Mouse (Mus musculus) kidney, embryonic 15.5 days (tissue): ENCODE results near the gene AI661453. TPM values are rescaled to one million over a fixed set of nuclear protein-coding genes. Genes with fewer than 3 reads are reported as not detected.

Experiments used
- ATAC-seq: fragments of 200-750 bp; cut with Nextera tagmentation; replicated peaks from 2 replicates; pipeline ENCODE4 v1.8.0; 2017; ENCODE audit warnings: moderate TSS enrichment; ENCODE audit not compliant: low FRiP score
- H3K27ac ChIP-seq: fragments of 300-500 bp; sonication (generic); 2 replicates; pipeline ENCODE4 v1.5.1; 2015; ENCODE audit warnings: mild to moderate bottlenecking, inconsistent platforms
- H3K27me3 ChIP-seq: fragments of 300-500 bp; sonication (generic); 2 replicates; pipeline ENCODE4 v1.6.1; 2015; ENCODE audit warnings: inconsistent platforms
- H3K36me3 ChIP-seq: fragments of 300-500 bp; sonication (generic); 2 replicates; pipeline ENCODE4 v1.6.1; 2015; ENCODE audit warnings: inconsistent platforms
- H3K4me1 ChIP-seq: fragments of 300-500 bp; sonication (generic); 2 replicates; pipeline ENCODE4 v1.6.1; 2015; ENCODE audit warnings: inconsistent platforms
- H3K4me2 ChIP-seq: fragments of 300-500 bp; sonication (generic); 2 replicates; pipeline ENCODE4 v1.6.1; 2015; ENCODE audit warnings: moderate library complexity, mild to moderate bottlenecking, inconsistent platforms
- H3K4me3 ChIP-seq: fragments of 300-500 bp; sonication (generic); replicated peaks from 2 replicates; pipeline ENCODE4 v1.5.1; 2015; ENCODE audit warnings: mild to moderate bottlenecking, inconsistent platforms
- H3K9ac ChIP-seq: fragments of 300-500 bp; sonication (generic); 2 replicates; pipeline ENCODE4 v1.6.1; 2015; ENCODE audit warnings: mild to moderate bottlenecking, inconsistent platforms
- H3K9me3 ChIP-seq: fragments of 300-500 bp; sonication (generic); replicated peaks from 2 replicates; pipeline ENCODE4 v1.6.1; 2016; ENCODE audit warnings: inconsistent platforms
- WGBS: fragments of 180-500 bp; shearing (Covaris S2); methylation state at CpG from one replicate; pipeline ENCODE4 v1.1.7; 2015; ENCODE audit warnings: mixed read lengths; 5-methylcytosine and 5-hydroxymethylcytosine counted together
- polyA plus RNA-seq: library from polyadenylated mRNA; unstranded; fragments of >200 nt; fragmentation: Nextera tagmentation; extraction: Ambion mirVana; gene quantifications from 2 replicates; pipeline ENCODE4 v1.2.1, GENCODE M21; 2015

AI661453 gene
- polyA plus RNA-seq, 1 experiment from 2014 or later: 2.1 TPM

GRCm38 (mm10) chr17:47444113-47444512 is 7.7 kb downstream of the AI661453 start:
- H3K4me1 ChIP-seq: peaks cover 44% of the 10 kb centered on the region
- H3K9me3 ChIP-seq: no peaks in the 10 kb centered on the region
- H3K9ac ChIP-seq: no peak overlapping the region
- no peak for ATAC-seq
- no peak overlapping the region for H3K4me2 ChIP-seq
- H3K36me3 ChIP-seq: no peaks in the 10 kb centered on the region
- no peaks in the 10 kb centered on the region for H3K27me3 ChIP-seq
- no peak overlapping the region for H3K27ac ChIP-seq
- 65% methylated on average over 6 of the region's 6 CpGs for WGBS
- H3K4me3 ChIP-seq: no peak overlapping the region

- ATAC-seq: no peak
- H3K27ac ChIP-seq: no peak overlapping the region
- no peak overlapping the region for H3K4me3 ChIP-seq
- peaks cover 44% of the 10 kb centered on the region for H3K4me1 ChIP-seq
- H3K9me3 ChIP-seq: no peaks in the 10 kb centered on the region
- WGBS: 70% methylated on average over 11 of the region's 11 CpGs
- no peak overlapping the region for H3K9ac ChIP-seq
- H3K36me3 ChIP-seq: no peaks in the 10 kb centered on the region
- H3K4me2 ChIP-seq: no peak overlapping the region
- no peaks in the 10 kb centered on the region for H3K27me3 ChIP-seq
Measured at GRCm38 (mm10) chr17:47445518-47445917, 9.1 kb downstream of the AI661453 start.

- 82% methylated on average over 9 of the region's 9 CpGs for WGBS
- Histone ChIP-seq H3K36me3 (no peaks in the 10 kb centered on the region), H3K27ac (no peak overlapping the region), H3K4me3 (no peak overlapping the region), H3K9ac (no peak overlapping the region), H3K9me3 (no peaks in the 10 kb centered on the region), H3K4me2 (no peak overlapping the region), H3K4me1 (peaks cover 44% of the 10 kb centered on the region), H3K27me3 (no peaks in the 10 kb centered on the region)
- no peak for ATAC-seq
Measured at GRCm38 (mm10) chr17:47446025-47446424, 9.6 kb downstream of the AI661453 start.

- WGBS: 90% methylated on average over 11 of the region's 11 CpGs
- no peaks in the 10 kb centered on the region for H3K9me3 ChIP-seq
- no peak overlapping the region for H3K4me3 ChIP-seq
- no peak overlapping the region for H3K4me2 ChIP-seq
- H3K27ac ChIP-seq: no peak overlapping the region
- H3K36me3 ChIP-seq: no peaks in the 10 kb centered on the region
- H3K9ac ChIP-seq: no peak overlapping the region
- H3K4me1 ChIP-seq: peaks cover 46% of the 10 kb centered on the region
- ATAC-seq: no peak
- no peaks in the 10 kb centered on the region for H3K27me3 ChIP-seq
Measured at GRCm38 (mm10) chr17:47446561-47446960, 10.1 kb downstream of the AI661453 start.

- no peak overlapping the region for H3K9ac ChIP-seq
- no peak overlapping the region for H3K4me3 ChIP-seq
- H3K27me3 ChIP-seq: no peaks in the 10 kb centered on the region
- 30% methylated on average over 8 of the region's 8 CpGs for WGBS
- H3K9me3 ChIP-seq: no peaks in the 10 kb centered on the region
- H3K4me2 ChIP-seq: peak overlapping the region; percentile 6
- 0 out of 2 replicates have a peak, but pooled peaks have one; percentile 7 for ATAC-seq
- no peaks in the 10 kb centered on the region for H3K36me3 ChIP-seq
- peaks cover 65% of the 10 kb centered on the region for H3K4me1 ChIP-seq
- peak overlapping the region; percentile 81 for H3K27ac ChIP-seq
Measured at GRCm38 (mm10) chr17:47448523-47449372, 12.3 kb downstream of the AI661453 start.

- H3K4me1 ChIP-seq: peaks cover 70% of the 10 kb centered on the region
- WGBS: 54% methylated on average over 5 of the region's 5 CpGs
- peak overlapping the region; percentile 81 for H3K27ac ChIP-seq
- no peak overlapping the region for H3K9ac ChIP-seq
- H3K27me3 ChIP-seq: no peaks in the 10 kb centered on the region
- peak overlapping the region; percentile 6; the same call in 1 of the 2 replicates for H3K4me2 ChIP-seq
- ATAC-seq: no peak
- no peaks in the 10 kb centered on the region for H3K9me3 ChIP-seq
- no peaks in the 10 kb centered on the region for H3K36me3 ChIP-seq
- no peak overlapping the region for H3K4me3 ChIP-seq
Measured at GRCm38 (mm10) chr17:47449432-47449831, 13.0 kb downstream of the AI661453 start.

GRCm38 (mm10) chr17:47450239-47450638 is 13.8 kb downstream of the AI661453 start:
- Histone ChIP-seq H3K9me3 (no peaks in the 10 kb centered on the region), H3K36me3 (no peaks in the 10 kb centered on the region), H3K27me3 (no peaks in the 10 kb centered on the region), H3K9ac (no peak overlapping the region), H3K4me2 (no peak overlapping the region), H3K4me3 (no peak overlapping the region), H3K27ac (peak overlapping the region; percentile 81), H3K4me1 (peaks cover 78% of the 10 kb centered on the region)
- ATAC-seq: peak; percentile 40; the same call in 1 of the 2 replicates
- WGBS: 22% methylated on average over 7 of the region's 7 CpGs

GRCm38 (mm10) chr17:47450880-47451565 is 14.6 kb downstream of the AI661453 start:
- 66% methylated on average over 12 of the region's 12 CpGs for WGBS
- Histone ChIP-seq H3K27me3 (no peaks in the 10 kb centered on the region), H3K4me3 (no peak overlapping the region), H3K4me2 (no peak overlapping the region), H3K4me1 (peaks cover 75% of the 10 kb centered on the region), H3K27ac (peak overlapping the region; percentile 81), H3K36me3 (no peaks in the 10 kb centered on the region), H3K9ac (no peak overlapping the region), H3K9me3 (no peaks in the 10 kb centered on the region)
- 0 out of 2 replicates have a peak, but pooled peaks have one; percentile 41 for ATAC-seq

GRCm38 (mm10) chr17:47452886-47453285 is 16.5 kb downstream of the AI661453 start:
- no peak overlapping the region for H3K9ac ChIP-seq
- H3K9me3 ChIP-seq: no peaks in the 10 kb centered on the region
- H3K4me2 ChIP-seq: no peak overlapping the region
- H3K27ac ChIP-seq: peak overlapping the region; percentile 81
- H3K27me3 ChIP-seq: no peaks in the 10 kb centered on the region
- H3K4me3 ChIP-seq: no peak overlapping the region
- no peaks in the 10 kb centered on the region for H3K36me3 ChIP-seq
- peaks cover 72% of the 10 kb centered on the region for H3K4me1 ChIP-seq
- WGBS: 32% methylated on average over 7 of the region's 7 CpGs
- peak; percentile 37 for ATAC-seq

- WGBS: 43% methylated on average over 8 of the region's 8 CpGs
- no peaks in the 10 kb centered on the region for H3K36me3 ChIP-seq
- H3K27me3 ChIP-seq: no peaks in the 10 kb centered on the region
- H3K9ac ChIP-seq: no peak overlapping the region
- no peak; the same call in 1 of the 2 replicates for ATAC-seq
- no peaks in the 10 kb centered on the region for H3K9me3 ChIP-seq
- no peak overlapping the region for H3K4me3 ChIP-seq
- H3K4me1 ChIP-seq: peaks cover 54% of the 10 kb centered on the region
- 0 out of 2 replicates have a peak overlapping the region, but pooled peaks have one; percentile 81 for H3K27ac ChIP-seq
- H3K4me2 ChIP-seq: no peak overlapping the region
Measured at GRCm38 (mm10) chr17:47454675-47455074, 18.3 kb downstream of the AI661453 start.

GRCm38 (mm10) chr17:47458310-47458709 is 21.9 kb downstream of the AI661453 start:
- no peak overlapping the region for H3K4me2 ChIP-seq

GRCm38 (mm10) chr17:47458936-47459335 is 22.5 kb downstream of the AI661453 start:
- Histone ChIP-seq H3K4me2 (no peak overlapping the region), H3K4me1 (peaks cover 40% of the 10 kb centered on the region), H3K4me3 (no peak overlapping the region), H3K9me3 (no peaks in the 10 kb centered on the region), H3K9ac (no peak overlapping the region), H3K27me3 (no peaks in the 10 kb centered on the region), H3K27ac (no peak overlapping the region), H3K36me3 (no peaks in the 10 kb centered on the region)
- WGBS: 68% methylated on average over 2 of the region's 2 CpGs
- no peak for ATAC-seq

More at GRCm38 (mm10) chr17:47458310-47458709, 21.9 kb downstream of the AI661453 start:
- WGBS: 67% methylated on average over 13 of the region's 13 CpGs
- Histone ChIP-seq H3K27ac (no peak overlapping the region), H3K4me1 (peaks cover 39% of the 10 kb centered on the region), H3K27me3 (no peaks in the 10 kb centered on the region), H3K9ac (no peak overlapping the region), H3K9me3 (no peaks in the 10 kb centered on the region), H3K36me3 (no peaks in the 10 kb centered on the region), H3K4me3 (no peak overlapping the region)
- no peak for ATAC-seq
